Mouse (Mus musculus): ENCODE data around the gene Prl8a2. TPM values are rescaled to one million over a fixed set of nuclear protein-coding genes. Genes with fewer than 3 reads are reported as not detected.

The Prl8a2 gene
- not detected in 2 replicates for polyA plus RNA-seq (2012; rRNA removed)

- no peak within 1 kb of the TSS for H3K4me3 ChIP-seq (ENCODE audit: extremely low read depth, insufficient read depth, insufficient read length)
- no peaks in the 10 kb centered on the region for H3K4me1 ChIP-seq (ENCODE audit: control insufficient read depth, insufficient read depth, insufficient read length)
- 79% methylated on average over 2 of the region's 2 CpGs for WGBS
- DNase-seq (ENCODE audit: low read depth in 1 of 2, low spot score in 2 of 2), result no peak
- H3K27me3 ChIP-seq (ENCODE audit: control insufficient read depth, insufficient read depth, low read length), result no peaks in the 10 kb centered on the region
- H3K27ac ChIP-seq (ENCODE audit: insufficient read depth, low read length), result no peak within 1 kb of the TSS
- no peaks in the 10 kb centered on the region for H3K36me3 ChIP-seq (ENCODE audit: control insufficient read depth, insufficient read depth, low read length)
- TF ChIP-seq CTCF (IDR thresholded peaks at IDR 0.05; ENCODE audit: extremely low read depth, insufficient read depth, insufficient read length, insufficient replicate concordance), result no peak
- TF ChIP-seq POLR2A (IDR thresholded peaks at IDR 0.05; ENCODE audit: low read depth, low read length), result no peak
Measured at GRCm38 (mm10) chr13:27345373-27345772, at the start of gene Prl8a2. Prl8a2 (plus strand) TSS chr13:27345673.

GRCm38 (mm10) chr13:27312334-27313225 lies 32.9 kb upstream of the Prl8a2 start, which contains the start of gene Prl6a1:
Prl6a1 (plus strand) TSS chr13:27312627.
- DNase-seq (ENCODE audit: low read depth in 1 of 2, low spot score in 2 of 2), result no peak
- no peaks in the 10 kb centered on the region for H3K27me3 ChIP-seq (ENCODE audit: control insufficient read depth, insufficient read depth, low read length)
- no peaks in the 10 kb centered on the region for H3K36me3 ChIP-seq (ENCODE audit: control insufficient read depth, insufficient read depth, low read length)
- H3K4me3 ChIP-seq (ENCODE audit: extremely low read depth, insufficient read depth, insufficient read length), result no peak within 1 kb of the TSS
- 83% methylated on average over 7 of the region's 7 CpGs for WGBS
- no peaks in the 10 kb centered on the region for H3K4me1 ChIP-seq (ENCODE audit: control insufficient read depth, insufficient read depth, insufficient read length)
- TF ChIP-seq POLR2A (IDR thresholded peaks at IDR 0.05; ENCODE audit: low read depth, low read length) (no peak), CTCF (IDR thresholded peaks at IDR 0.05; ENCODE audit: extremely low read depth, insufficient read depth, insufficient read length, insufficient replicate concordance) (no peak)
- H3K27ac ChIP-seq (ENCODE audit: insufficient read depth, low read length), result no peak within 1 kb of the TSS

GRCm38 (mm10) chr13:27334989-27335388 lies 10.5 kb upstream of the Prl8a2 start:
- TF ChIP-seq CTCF (IDR thresholded peaks at IDR 0.05; ENCODE audit: extremely low read depth, insufficient read depth, insufficient read length, insufficient replicate concordance) (no peak), POLR2A (IDR thresholded peaks at IDR 0.05; ENCODE audit: low read depth, low read length) (no peak)
- DNase-seq (ENCODE audit: low read depth in 1 of 2, low spot score in 2 of 2), result no peak
- Histone ChIP-seq H3K4me3 (ENCODE audit: extremely low read depth, insufficient read depth, insufficient read length) (no peak overlapping the region), H3K4me1 (ENCODE audit: control insufficient read depth, insufficient read depth, insufficient read length) (no peaks in the 10 kb centered on the region), H3K36me3 (ENCODE audit: control insufficient read depth, insufficient read depth, low read length) (no peaks in the 10 kb centered on the region), H3K27ac (ENCODE audit: insufficient read depth, low read length) (no peak overlapping the region), H3K27me3 (ENCODE audit: control insufficient read depth, insufficient read depth, low read length) (no peaks in the 10 kb centered on the region)
- 93% methylated on average over 1 of the region's 1 CpGs for WGBS

GRCm38 (mm10) chr13:27342733-27343275 lies 2.7 kb upstream of the Prl8a2 start:
- Histone ChIP-seq H3K27me3 (ENCODE audit: control insufficient read depth, insufficient read depth, low read length) (no peaks in the 10 kb centered on the region), H3K4me1 (ENCODE audit: control insufficient read depth, insufficient read depth, insufficient read length) (no peaks in the 10 kb centered on the region), H3K4me3 (ENCODE audit: extremely low read depth, insufficient read depth, insufficient read length) (no peak overlapping the region), H3K36me3 (ENCODE audit: control insufficient read depth, insufficient read depth, low read length) (no peaks in the 10 kb centered on the region), H3K27ac (ENCODE audit: insufficient read depth, low read length) (no peak overlapping the region)
- no peak for DNase-seq (ENCODE audit: low read depth in 1 of 2, low spot score in 2 of 2)
- TF ChIP-seq POLR2A (IDR thresholded peaks at IDR 0.05; ENCODE audit: low read depth, low read length), result no peak
- 77% methylated on average over 3 of the region's 3 CpGs for WGBS

GRCm38 (mm10) chr13:27390746-27391145 lies 45.3 kb downstream of the Prl8a2 start, which contains the start of gene Prl2b1:
Prl2b1 (minus strand) TSS chr13:27390846.
- Histone ChIP-seq H3K36me3 (ENCODE audit: control insufficient read depth, insufficient read depth, low read length) (no peaks in the 10 kb centered on the region), H3K27me3 (ENCODE audit: control insufficient read depth, insufficient read depth, low read length) (no peaks in the 10 kb centered on the region), H3K4me1 (ENCODE audit: control insufficient read depth, insufficient read depth, insufficient read length) (no peaks in the 10 kb centered on the region), H3K27ac (ENCODE audit: insufficient read depth, low read length) (no peak within 1 kb of the TSS), H3K4me3 (ENCODE audit: extremely low read depth, insufficient read depth, insufficient read length) (no peak within 1 kb of the TSS)
- WGBS, result 89% methylated on average over 6 of the region's 6 CpGs
- no peak for DNase-seq (ENCODE audit: low read depth in 1 of 2, low spot score in 2 of 2)
- no peak for TF ChIP-seq CTCF (IDR thresholded peaks at IDR 0.05; ENCODE audit: extremely low read depth, insufficient read depth, insufficient read length, insufficient replicate concordance)

GRCm38 (mm10) chr13:27399061-27399724 lies 53.7 kb downstream of the Prl8a2 start:
- H3K36me3 ChIP-seq (ENCODE audit: control insufficient read depth, insufficient read depth, low read length), result no peaks in the 10 kb centered on the region
- no peak overlapping the region for H3K27ac ChIP-seq (ENCODE audit: insufficient read depth, low read length)
- H3K4me3 ChIP-seq (ENCODE audit: extremely low read depth, insufficient read depth, insufficient read length), result no peak overlapping the region
- H3K27me3 ChIP-seq (ENCODE audit: control insufficient read depth, insufficient read depth, low read length), result no peaks in the 10 kb centered on the region
- H3K4me1 ChIP-seq (ENCODE audit: control insufficient read depth, insufficient read depth, insufficient read length), result no peaks in the 10 kb centered on the region
- TF ChIP-seq CTCF (IDR thresholded peaks at IDR 0.05; ENCODE audit: extremely low read depth, insufficient read depth, insufficient read length, insufficient replicate concordance), result no peak
- TF ChIP-seq POLR2A (IDR thresholded peaks at IDR 0.05; ENCODE audit: low read depth, low read length), result no peak
- 94% methylated on average over 7 of the region's 7 CpGs for WGBS
- DNase-seq (ENCODE audit: low read depth in 1 of 2, low spot score in 2 of 2), result no peak

Other genes with a start within 250 kb of the Prl8a2 start
- gene Prl3d2, start 224.0 kb upstream of the Prl8a2 start, polyA plus RNA-seq (2012; rRNA removed), result not detected in 2 replicates
- not detected in 2 replicates for gene Prl3d3, start 188.9 kb upstream of the Prl8a2 start, polyA plus RNA-seq (2012; rRNA removed)
- gene Prl3c1, start 149.0 kb upstream of the Prl8a2 start, polyA plus RNA-seq (2012; rRNA removed), result not detected in 2 replicates
- not detected in 2 replicates for gene Prl3b1, start 103.8 kb upstream of the Prl8a2 start, polyA plus RNA-seq (2012; rRNA removed)
- not detected in 2 replicates for gene Prl3a1, start 86.2 kb upstream of the Prl8a2 start, polyA plus RNA-seq (2012; rRNA removed)
- gene Prl6a1, start 33.0 kb upstream of the Prl8a2 start, polyA plus RNA-seq (2012; rRNA removed), result not detected in 2 replicates
- not detected in 2 replicates for gene Prl2b1, start 45.2 kb downstream of the Prl8a2 start, polyA plus RNA-seq (2012; rRNA removed)
- not detected in 2 replicates for gene Prl8a6, start 93.0 kb downstream of the Prl8a2 start, polyA plus RNA-seq (2012; rRNA removed)
- not detected in 2 replicates for gene Prl8a8, start 167.5 kb downstream of the Prl8a2 start, polyA plus RNA-seq (2012; rRNA removed)
- not detected in 2 replicates for gene Prl8a9, start 218.9 kb downstream of the Prl8a2 start, polyA plus RNA-seq (2012; rRNA removed)
- not detected in 2 replicates for gene Prl8a1, start 236.5 kb downstream of the Prl8a2 start, polyA plus RNA-seq (2012; rRNA removed)

Measured in spleen, adult 2 months (tissue).